Mouse (Mus musculus): Measurements from ENCODE around the gene Scn2b. TPM values are rescaled to one million over a fixed set of nuclear protein-coding genes. Genes with fewer than 3 reads are reported as not detected.
A peak's percentile ranks its signal among the peaks of the same experiment; 100 is the strongest.

Gene Scn2b
- polyA plus RNA-seq, 2 experiments, result 3.3 to 6.6 TPM

DNA sequence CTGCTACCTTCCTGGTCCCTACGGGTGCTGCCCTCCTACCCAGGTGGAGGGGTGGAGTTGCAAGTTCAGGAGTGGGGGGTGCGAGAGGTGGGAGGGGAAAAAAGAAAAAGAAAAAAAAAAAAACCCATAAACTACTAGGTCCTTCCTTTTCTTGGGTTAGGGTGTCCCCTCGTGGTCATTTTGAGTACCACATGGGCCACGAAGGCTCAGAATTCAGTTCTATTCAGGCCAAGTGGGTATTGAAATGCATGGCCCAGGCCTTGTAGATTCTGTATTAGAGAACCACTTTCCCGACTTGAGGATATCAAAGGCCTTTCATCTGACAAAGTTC lies 28.6 kb downstream of the Scn2b start:
- peak overlapping the region; percentile 39 for H3K4me3 ChIP-seq (replicated peaks; ENCODE audit: low read length)
- H3K9ac ChIP-seq (ENCODE audit: low read depth, low read length, severe bottlenecking), result peak overlapping the region; percentile 38
- ATAC-seq (ENCODE audit: low FRiP score, low read depth) (peak; percentile 34), DNase-seq (ENCODE audit: low spot score) (peak; percentile 63)
- TF ChIP-seq POLR2A (IDR thresholded peaks at IDR 0.05; ENCODE audit: borderline replicate concordance, extremely low read depth, insufficient read depth, insufficient read length), result no peak
- no peaks in the 10 kb centered on the region; the same call in 1 of the 2 replicates for H3K27me3 ChIP-seq (ENCODE audit: control insufficient read depth, insufficient read depth, low read length)
- WGBS, result 0% methylated on average over 5 of the region's 5 CpGs
- no peak overlapping the region for H3K27ac ChIP-seq (replicated peaks; ENCODE audit: low read depth, low read length)
- H3K4me1 ChIP-seq (ENCODE audit: control insufficient read depth, insufficient read depth, low read length), result peaks cover 4% of the 10 kb centered on the region; the same call in 1 of the 2 replicates
- no peaks in the 10 kb centered on the region for H3K36me3 ChIP-seq (ENCODE audit: control insufficient read depth, insufficient read depth, low read length)
- peak overlapping the region; percentile 79 for H3K4me2 ChIP-seq (replicated peaks; ENCODE audit: low read depth, low read length, severe bottlenecking)
- H3K9me3 ChIP-seq (ENCODE audit: control insufficient read depth, low read length), result no peaks in the 10 kb centered on the region

DNA sequence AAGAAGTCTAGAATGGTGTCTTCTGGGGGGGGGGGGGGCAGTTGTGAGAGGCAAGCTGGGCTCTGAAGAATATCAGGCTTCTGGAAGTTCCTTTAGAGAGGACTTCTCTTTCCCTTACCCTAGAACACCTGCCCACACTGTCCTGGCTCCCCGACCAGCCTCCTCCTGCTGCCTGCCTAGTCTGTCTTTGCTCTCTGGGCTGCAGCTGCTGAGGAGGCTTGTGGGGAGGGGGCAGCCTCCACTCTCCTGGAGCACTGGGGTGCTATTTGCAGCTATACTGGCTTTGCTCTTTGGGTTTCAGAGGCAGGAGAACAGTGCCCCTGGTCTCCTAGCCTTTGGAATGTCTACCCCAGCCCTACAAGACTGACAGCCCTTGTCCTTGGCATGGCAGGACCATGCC lies 33.4 kb downstream of the Scn2b start:
- no peak overlapping the region for H3K27ac ChIP-seq (replicated peaks; ENCODE audit: low read depth, low read length)
- no peak overlapping the region for H3K9ac ChIP-seq (ENCODE audit: low read depth, low read length, severe bottlenecking)
- H3K4me3 ChIP-seq (replicated peaks; ENCODE audit: low read length), result no peak overlapping the region
- H3K4me2 ChIP-seq (replicated peaks; ENCODE audit: low read depth, low read length, severe bottlenecking), result no peak overlapping the region
- no peaks in the 10 kb centered on the region for H3K4me1 ChIP-seq (ENCODE audit: control insufficient read depth, insufficient read depth, low read length)
- H3K27me3 ChIP-seq (ENCODE audit: control insufficient read depth, insufficient read depth, low read length), result no peaks in the 10 kb centered on the region
- TF ChIP-seq POLR2A (IDR thresholded peaks at IDR 0.05; ENCODE audit: borderline replicate concordance, extremely low read depth, insufficient read depth, insufficient read length), result no peak
- H3K36me3 ChIP-seq (ENCODE audit: control insufficient read depth, insufficient read depth, low read length), result no peaks in the 10 kb centered on the region
- WGBS, result 50% methylated on average over 1 of the region's 1 CpGs
- no peaks in the 10 kb centered on the region for H3K9me3 ChIP-seq (ENCODE audit: control insufficient read depth, low read length)
- ATAC-seq (ENCODE audit: low FRiP score, low read depth), result no peak
- DNase-seq (ENCODE audit: low spot score), result no peak

DNA sequence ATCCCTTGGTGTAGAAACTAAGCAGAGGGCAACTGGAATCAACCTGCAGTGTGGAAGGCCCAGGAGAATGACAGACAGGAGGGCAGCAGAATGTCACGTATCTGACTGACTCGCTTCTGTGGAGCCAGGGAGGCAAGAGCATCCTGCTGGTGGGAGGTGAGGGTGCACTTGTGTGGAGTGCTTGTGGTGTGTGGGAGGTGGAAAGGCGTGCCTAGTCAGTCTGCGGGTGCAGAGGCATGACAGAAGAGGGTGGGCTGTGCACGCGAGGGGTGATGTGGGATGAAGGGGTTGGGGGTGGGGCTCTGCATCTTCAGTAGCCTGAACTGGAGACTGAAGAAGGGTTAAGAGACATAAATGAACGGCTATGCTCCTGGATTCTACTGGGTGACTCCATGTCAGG lies 35.8 kb downstream of the Scn2b start:
- Histone ChIP-seq H3K9ac (ENCODE audit: low read depth, low read length, severe bottlenecking) (no peak overlapping the region), H3K27ac (replicated peaks; ENCODE audit: low read depth, low read length) (no peak overlapping the region), H3K4me3 (replicated peaks; ENCODE audit: low read length) (no peak overlapping the region), H3K27me3 (ENCODE audit: control insufficient read depth, insufficient read depth, low read length) (no peaks in the 10 kb centered on the region), H3K9me3 (ENCODE audit: control insufficient read depth, low read length) (no peaks in the 10 kb centered on the region), H3K4me1 (ENCODE audit: control insufficient read depth, insufficient read depth, low read length) (no peaks in the 10 kb centered on the region), H3K36me3 (ENCODE audit: control insufficient read depth, insufficient read depth, low read length) (no peaks in the 10 kb centered on the region), H3K4me2 (replicated peaks; ENCODE audit: low read depth, low read length, severe bottlenecking) (no peak overlapping the region)
- TF ChIP-seq POLR2A (IDR thresholded peaks at IDR 0.05; ENCODE audit: borderline replicate concordance, extremely low read depth, insufficient read depth, insufficient read length), result no peak
- 69% methylated on average over 7 of the region's 7 CpGs for WGBS
- ATAC-seq (ENCODE audit: low FRiP score, low read depth) (no peak), DNase-seq (ENCODE audit: low spot score) (no peak)

DNA sequence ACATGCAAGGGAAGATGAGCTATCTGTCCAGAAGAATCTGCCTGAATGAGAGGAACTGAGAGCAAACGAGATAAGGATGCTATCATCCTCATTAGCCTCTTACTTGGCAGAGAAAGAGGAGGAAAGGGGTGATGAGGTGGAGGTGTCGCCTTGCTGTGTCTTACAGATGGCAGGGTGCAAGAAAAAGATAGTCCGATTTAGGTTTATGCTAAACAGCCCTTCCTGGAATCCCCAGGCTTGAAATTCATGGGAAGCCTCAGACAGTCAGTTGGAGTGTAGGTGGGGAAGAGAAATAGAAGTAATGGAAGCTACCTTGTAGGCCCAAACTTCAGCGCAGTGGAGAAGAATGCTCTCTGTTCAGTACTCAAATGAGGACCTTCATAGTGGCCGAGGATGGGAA lies 50.3 kb downstream of the Scn2b start:
- no peak overlapping the region for H3K9ac ChIP-seq (ENCODE audit: low read depth, low read length, severe bottlenecking)
- H3K36me3 ChIP-seq (ENCODE audit: control insufficient read depth, insufficient read depth, low read length), result no peaks in the 10 kb centered on the region
- H3K4me1 ChIP-seq (ENCODE audit: control insufficient read depth, insufficient read depth, low read length), result no peaks in the 10 kb centered on the region
- no peak for TF ChIP-seq POLR2A (IDR thresholded peaks at IDR 0.05; ENCODE audit: borderline replicate concordance, extremely low read depth, insufficient read depth, insufficient read length)
- ATAC-seq (ENCODE audit: low FRiP score, low read depth) (no peak), DNase-seq (ENCODE audit: low spot score) (no peak)
- H3K4me2 ChIP-seq (replicated peaks; ENCODE audit: low read depth, low read length, severe bottlenecking), result no peak overlapping the region
- no peaks in the 10 kb centered on the region for H3K27me3 ChIP-seq (ENCODE audit: control insufficient read depth, insufficient read depth, low read length)
- no peak overlapping the region for H3K27ac ChIP-seq (replicated peaks; ENCODE audit: low read depth, low read length)
- 68% methylated on average over 5 of the region's 5 CpGs for WGBS
- H3K4me3 ChIP-seq (replicated peaks; ENCODE audit: low read length), result no peak overlapping the region
- H3K9me3 ChIP-seq (ENCODE audit: control insufficient read depth, low read length), result no peaks in the 10 kb centered on the region

DNA sequence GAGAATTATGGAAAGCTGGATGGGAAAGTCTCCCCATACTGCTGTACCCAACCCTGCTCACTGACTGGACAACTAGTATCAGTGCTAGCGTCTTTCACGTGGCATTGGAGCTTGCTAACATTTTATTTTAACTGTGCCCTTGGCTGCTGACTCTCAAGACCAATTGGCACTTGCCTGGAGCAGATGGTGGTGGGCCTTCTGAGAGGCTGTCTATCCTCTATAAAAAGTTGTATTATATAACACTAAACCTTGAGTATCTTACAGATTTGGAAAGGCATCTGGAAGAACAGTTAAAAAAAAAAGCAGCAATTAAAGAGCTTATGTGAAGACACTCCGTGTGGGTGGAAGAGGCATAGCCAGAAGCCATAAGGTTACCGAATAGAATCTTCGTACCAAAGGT lies 52.6 kb downstream of the Scn2b start:
- Histone ChIP-seq H3K9me3 (ENCODE audit: control insufficient read depth, low read length) (no peaks in the 10 kb centered on the region), H3K9ac (ENCODE audit: low read depth, low read length, severe bottlenecking) (no peak overlapping the region), H3K36me3 (ENCODE audit: control insufficient read depth, insufficient read depth, low read length) (no peaks in the 10 kb centered on the region), H3K4me3 (replicated peaks; ENCODE audit: low read length) (no peak overlapping the region), H3K4me1 (ENCODE audit: control insufficient read depth, insufficient read depth, low read length) (no peaks in the 10 kb centered on the region), H3K27me3 (ENCODE audit: control insufficient read depth, insufficient read depth, low read length) (no peaks in the 10 kb centered on the region), H3K27ac (replicated peaks; ENCODE audit: low read depth, low read length) (no peak overlapping the region), H3K4me2 (replicated peaks; ENCODE audit: low read depth, low read length, severe bottlenecking) (no peak overlapping the region)
- WGBS, result 86% methylated on average over 5 of the region's 5 CpGs
- DNase-seq (ENCODE audit: low spot score), result no peak
- no peak for TF ChIP-seq POLR2A (IDR thresholded peaks at IDR 0.05; ENCODE audit: borderline replicate concordance, extremely low read depth, insufficient read depth, insufficient read length)
- no peak for ATAC-seq (ENCODE audit: low FRiP score, low read depth)

DNA sequence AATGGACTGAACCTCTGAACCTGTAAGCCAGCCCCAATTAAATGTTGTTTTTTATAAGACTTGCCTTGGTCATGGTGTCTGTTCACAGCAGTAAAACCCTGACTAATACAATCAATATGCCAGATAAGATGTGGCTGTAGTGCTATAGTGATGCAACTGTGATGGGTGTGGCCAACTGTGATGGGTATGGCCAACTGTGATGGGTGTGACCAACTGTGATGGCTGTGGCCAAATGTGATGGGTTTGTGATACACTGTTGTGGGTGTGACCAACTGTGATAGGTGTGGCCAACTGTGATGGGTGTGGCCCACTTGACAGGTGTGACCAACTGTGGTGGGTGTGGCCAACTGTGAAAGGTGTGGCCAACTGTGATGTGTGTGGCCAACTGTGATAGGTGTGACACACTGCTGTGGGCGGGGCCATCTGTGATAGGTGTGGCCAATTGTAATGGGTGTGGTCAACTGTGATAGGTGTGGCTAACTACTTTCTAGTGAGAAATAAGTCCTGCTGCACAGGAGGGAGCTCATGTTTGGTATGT lies 53.6 kb downstream of the Scn2b start:
- no peaks in the 10 kb centered on the region for H3K9me3 ChIP-seq (ENCODE audit: control insufficient read depth, low read length)
- H3K36me3 ChIP-seq (ENCODE audit: control insufficient read depth, insufficient read depth, low read length), result no peaks in the 10 kb centered on the region
- no peak for TF ChIP-seq POLR2A (IDR thresholded peaks at IDR 0.05; ENCODE audit: borderline replicate concordance, extremely low read depth, insufficient read depth, insufficient read length)
- ATAC-seq (ENCODE audit: low FRiP score, low read depth) (no peak), DNase-seq (ENCODE audit: low spot score) (no peak)
- no peak overlapping the region for H3K4me3 ChIP-seq (replicated peaks; ENCODE audit: low read length)
- no peak overlapping the region for H3K4me2 ChIP-seq (replicated peaks; ENCODE audit: low read depth, low read length, severe bottlenecking)
- no peak overlapping the region for H3K9ac ChIP-seq (ENCODE audit: low read depth, low read length, severe bottlenecking)
- no peaks in the 10 kb centered on the region for H3K4me1 ChIP-seq (ENCODE audit: control insufficient read depth, insufficient read depth, low read length)
- no peak overlapping the region for H3K27ac ChIP-seq (replicated peaks; ENCODE audit: low read depth, low read length)
- 65% methylated on average over 1 of the region's 1 CpGs for WGBS
- H3K27me3 ChIP-seq (ENCODE audit: control insufficient read depth, insufficient read depth, low read length), result no peaks in the 10 kb centered on the region

Measured in limb, embryonic 14.5 days (tissue).